Mouse (Mus musculus) liver, postnatal 0 days (tissue): Measurements from ENCODE around the gene Pappa2.

ENCODE experiments used
- CTCF ChIP-seq: sonication (generic); IDR thresholded peaks from 2 replicates; pipeline ENCODE4 v1.5.1; 2016; ENCODE audit warnings: antibody characterized with exemption, low read depth
- EP300 ChIP-seq: IDR thresholded peaks from 2 replicates; pipeline ENCODE4 v1.6.1; 2016; ENCODE audit warnings: antibody characterized with exemption, low read depth, mild to moderate bottlenecking

GRCm38 (mm10) chr1:158837151-158837550 lies 143.1 kb downstream of the Pappa2 start:
- TF ChIP-seq CTCF (no peak), EP300 (no peak)
